Mouse (Mus musculus) adipocyte (in vitro differentiated cells): ENCODE results near the gene Ttc3.
A peak's percentile ranks its signal among the peaks of the same experiment; 100 is the strongest.

Experiments used
- DNase-seq: peaks from one replicate; pipeline ENCODE4 v3.0.0-alpha.2; 2016; ENCODE audit warnings: low spot score

Ttc3 gene

DNA sequence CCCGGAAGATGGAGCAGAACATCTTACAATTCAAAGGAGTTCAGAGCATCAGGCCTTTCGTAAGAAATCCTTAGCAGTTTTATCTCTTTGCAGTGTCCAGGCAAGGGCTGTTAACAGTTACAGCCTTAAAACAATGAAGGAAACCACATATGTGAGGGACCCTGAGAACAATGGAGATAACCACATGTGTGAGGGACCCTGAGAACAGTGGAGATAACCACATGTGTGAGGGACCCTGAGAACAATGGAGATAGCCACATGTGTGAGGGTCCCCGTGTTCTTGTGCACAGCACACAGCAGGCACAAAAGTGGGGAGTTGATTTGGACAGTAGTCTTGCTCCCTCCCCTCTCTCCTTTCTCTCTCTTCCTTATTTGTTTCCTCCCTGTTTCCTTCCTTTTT, 12.3 kb upstream of the Ttc3 start:
- DNase-seq, result no peak

DNA sequence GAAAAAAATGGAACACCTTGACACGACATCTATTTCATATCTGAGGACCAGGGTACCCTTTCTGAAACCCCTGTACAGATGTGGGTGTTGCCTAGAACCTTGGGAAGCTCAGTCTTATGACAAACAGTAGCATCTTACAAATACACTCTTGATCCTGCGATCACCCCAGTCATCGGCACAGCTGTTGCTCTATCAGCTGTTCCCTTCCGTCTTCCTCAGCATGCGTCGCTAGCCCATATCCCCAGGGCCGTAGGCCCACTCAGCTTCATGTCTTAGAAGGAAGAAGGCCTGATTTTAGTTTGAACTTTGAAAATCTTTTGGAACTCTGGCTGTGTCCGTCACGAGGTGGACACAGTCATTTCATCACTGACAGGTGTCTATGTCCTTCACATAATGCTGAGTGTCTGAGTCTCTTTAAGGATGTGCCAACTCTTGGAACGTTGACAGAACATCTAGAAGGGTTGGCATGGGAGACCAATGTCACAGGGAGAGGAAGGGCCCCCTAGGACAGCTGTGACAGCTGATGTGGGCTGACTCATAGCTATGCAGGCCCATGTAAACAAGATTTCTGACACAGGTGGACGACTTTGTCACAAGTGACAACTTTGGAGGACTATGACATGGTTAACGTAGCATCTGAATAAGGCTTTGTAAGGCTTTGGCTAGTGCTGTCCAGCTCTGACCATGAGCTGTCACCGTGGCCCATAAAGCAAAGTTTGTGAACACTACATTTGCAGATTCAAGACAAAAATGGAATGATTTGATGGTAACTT, 9.7 kb upstream of the Ttc3 start:
- no peak for DNase-seq

DNA sequence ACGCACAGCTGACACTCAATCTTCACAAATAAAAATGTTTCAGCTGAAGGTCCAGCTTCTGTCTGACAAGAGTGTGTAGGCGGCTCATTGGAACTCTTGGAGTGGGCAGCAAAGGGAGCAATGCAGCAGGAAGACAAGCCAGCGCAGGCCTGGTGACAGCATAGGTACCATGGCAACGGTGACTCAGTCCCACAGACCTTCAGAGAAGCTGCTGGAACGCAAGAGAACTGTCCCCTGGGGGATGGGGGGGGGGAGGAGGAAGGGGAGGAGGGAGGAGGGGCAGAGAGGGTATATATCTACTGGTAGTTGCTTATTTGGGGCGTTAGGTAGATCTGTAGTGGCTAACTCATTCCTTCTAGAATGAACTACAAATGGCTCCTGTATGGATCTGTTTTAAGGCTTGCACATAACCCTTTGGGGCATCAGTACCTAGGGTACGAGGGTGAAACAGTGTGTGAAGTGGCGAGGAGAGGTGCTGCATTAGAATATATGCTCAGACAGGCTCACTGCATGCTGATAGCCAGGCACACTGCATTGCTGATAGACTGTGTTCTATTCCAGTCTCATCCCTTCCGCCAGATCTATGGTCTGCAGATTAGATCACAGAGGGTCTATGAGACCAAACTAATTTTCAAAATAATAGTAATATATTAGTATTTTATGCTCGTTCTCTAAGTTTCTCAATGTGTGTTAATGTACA, 8.1 kb upstream of the Ttc3 start:
- peak; percentile 63 for DNase-seq

DNA sequence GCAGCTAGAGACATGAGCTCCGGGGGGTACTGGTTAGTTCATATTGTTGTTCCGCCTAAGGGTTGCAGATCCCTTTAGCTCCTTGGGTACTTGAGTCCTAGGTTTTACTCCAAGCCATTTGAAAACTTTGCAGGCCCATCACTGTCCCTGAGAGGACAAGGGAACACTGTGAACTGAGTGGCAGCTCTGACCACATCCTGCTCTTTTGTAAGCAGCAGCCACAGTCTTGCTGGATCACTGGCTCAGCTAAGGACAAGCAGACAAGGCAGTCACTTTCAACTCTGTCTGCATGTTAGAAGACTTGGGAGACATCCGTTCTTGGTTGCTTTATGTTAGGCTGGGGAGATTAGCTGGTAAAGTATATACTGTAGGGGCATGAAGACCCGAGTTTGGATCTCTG, 6.6 kb upstream of the Ttc3 start:
- no peak for DNase-seq

DNA sequence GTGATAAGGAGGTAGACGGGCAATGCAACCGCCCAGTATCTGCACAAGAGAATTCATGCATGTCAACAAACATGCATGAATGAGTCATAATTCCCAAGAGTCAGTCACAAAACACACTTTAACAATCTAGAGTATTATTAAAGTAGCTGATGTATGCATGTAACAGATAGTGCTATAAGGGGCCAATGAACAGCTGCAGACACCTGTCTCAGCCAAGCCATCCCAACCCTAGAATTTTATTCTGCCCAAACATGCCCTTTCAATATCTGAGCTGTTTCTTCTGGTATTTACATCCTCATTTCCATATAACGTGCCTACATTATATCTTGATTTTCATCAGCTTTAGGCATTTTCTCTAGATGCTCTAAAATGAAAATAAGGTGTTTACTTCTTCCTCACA, 5.0 kb upstream of the Ttc3 start:
- DNase-seq, result no peak

DNA sequence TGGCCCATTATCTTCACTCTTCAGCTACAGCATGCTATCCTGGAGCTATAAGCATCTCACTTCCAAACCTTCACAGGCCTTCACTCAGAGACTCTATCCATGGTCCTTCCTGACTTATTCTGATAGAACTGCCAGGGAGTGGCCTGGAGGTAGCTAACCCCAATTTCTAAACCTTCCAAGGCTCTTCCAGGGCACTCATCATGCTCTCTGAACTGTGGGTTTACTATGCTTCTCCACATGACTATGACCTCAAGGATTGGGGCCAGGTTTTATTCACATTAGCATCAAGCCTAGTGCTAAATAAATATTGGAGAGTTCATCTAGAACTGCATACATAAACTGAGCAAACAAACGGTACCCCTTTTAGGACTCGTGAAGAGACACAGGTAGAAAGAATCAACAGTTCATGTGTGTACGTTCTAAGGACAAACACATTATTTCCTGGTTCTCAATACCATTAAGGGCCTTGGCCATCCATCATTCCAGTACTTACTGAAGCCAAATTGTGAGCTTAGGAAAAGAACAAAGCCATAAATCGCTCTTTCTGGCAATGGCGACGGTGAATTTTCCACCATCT, 734 bp upstream of the Ttc3 start:
- DNase-seq, result peak; percentile 56

DNA sequence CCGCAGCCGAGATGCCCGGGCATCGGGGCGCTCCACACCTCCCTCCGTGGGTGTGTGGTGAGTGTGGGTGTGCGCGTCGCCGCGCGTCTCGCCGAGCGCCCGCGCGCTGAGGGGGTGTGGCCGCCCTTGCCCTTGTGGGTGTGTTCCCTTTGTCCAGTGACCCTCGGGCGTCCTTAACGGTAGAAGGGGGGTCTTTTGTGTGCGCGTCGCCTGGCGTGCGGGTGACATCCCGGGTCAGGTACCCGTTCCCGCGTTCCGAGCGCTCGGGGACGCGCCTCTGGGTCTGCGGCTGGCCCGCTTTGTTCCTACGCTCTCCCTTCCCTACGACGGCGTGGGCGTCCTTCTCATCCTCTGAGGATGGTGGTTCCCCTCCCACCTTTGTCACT, 490 bp downstream of the Ttc3 start:
- DNase-seq, result peak; percentile 80

DNA sequence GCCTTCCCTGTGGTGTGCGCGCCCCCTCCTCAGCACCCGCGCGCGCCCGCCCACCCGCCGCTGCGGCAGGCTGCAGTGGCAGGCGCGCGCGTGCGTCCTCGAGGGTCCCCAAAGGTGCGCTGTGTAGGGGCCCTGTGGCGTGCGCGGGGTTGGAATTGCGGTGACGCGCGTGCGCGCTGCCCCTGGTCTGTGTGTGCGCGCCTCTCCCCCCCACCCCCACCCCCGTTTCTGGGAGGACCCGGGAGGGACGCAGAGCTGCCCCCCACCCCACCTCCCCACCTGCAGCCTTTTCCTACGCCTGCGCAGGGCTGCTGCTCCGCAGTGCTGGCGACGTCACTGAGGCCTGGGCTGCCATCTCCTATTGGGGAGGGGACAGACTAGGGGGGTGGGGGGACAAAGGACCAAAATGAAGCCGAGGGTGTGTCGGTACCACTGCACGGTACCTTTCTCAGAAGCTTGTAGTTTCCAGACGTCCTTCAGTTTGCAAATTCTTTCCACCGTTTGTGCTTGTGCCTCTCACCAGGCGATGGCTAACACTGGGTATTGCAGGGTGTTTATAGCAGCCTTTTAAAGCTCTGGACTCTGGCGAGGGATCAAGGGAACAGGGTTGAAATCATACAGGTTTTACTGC, 998 bp downstream of the Ttc3 start, which contains the start of gene Pigp:
Gene Pigp (minus strand): TSS at position 542 of the 631 bp plus-strand sequence.
- DNase-seq, result peak; percentile 87

DNA sequence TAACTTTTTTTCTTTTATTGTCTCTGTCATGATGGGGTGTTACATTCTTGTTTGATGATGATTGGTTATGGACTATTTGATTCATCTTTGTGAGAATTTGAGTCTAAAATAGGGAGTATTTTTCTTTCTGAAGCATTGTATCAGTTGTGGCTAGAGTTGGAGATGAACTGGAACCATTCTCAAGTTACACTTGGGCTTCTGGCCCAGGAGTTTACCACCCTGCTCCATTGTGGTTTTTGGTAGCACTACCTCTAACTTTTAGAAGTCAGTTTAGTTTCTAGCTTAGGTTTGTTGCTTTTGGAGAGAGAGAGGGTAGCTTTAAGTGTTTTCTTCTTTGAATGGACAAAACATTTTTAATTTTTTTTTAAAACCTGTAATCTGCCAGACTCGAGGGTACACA, 9.0 kb downstream of the Ttc3 start:
- no peak for DNase-seq

DNA sequence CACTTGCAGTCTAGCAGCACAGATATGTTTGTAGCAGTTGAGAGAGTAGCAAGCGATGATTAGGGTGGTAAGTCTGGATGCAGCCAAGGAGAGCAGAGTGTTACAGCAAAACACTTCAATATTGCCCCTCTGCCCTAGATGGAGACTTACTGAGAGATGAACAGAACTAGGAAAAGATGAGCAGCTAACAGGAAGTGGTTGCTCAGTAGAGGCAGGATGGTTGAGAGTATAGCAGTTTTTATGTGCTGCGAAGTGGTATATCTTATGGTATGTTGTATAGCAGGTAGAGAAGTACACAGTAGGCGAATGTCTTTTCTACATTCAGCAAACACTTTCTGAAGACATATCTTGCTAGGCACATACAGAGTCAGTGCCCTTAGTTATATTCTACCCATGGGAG, 12.9 kb downstream of the Ttc3 start:
- DNase-seq, result no peak

DNA sequence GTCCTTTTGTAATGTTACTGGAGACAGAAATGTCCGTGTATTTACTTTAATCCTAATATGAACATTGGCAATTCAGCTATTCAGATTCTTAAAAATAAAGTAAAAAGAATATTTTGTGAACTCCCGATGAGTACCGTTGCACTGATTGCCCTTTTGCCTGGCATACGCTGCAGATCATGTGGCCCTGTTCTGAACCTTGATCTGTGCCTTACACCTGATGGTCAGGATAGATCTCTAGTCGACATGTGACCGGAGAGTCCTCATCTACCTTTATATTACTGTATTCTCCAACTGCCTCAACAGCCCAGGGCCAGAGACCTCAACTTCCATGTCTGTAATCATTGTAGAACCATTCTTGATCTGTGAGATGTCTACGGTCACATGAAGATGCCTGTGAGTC, 17.3 kb downstream of the Ttc3 start:
- no peak for DNase-seq

DNA sequence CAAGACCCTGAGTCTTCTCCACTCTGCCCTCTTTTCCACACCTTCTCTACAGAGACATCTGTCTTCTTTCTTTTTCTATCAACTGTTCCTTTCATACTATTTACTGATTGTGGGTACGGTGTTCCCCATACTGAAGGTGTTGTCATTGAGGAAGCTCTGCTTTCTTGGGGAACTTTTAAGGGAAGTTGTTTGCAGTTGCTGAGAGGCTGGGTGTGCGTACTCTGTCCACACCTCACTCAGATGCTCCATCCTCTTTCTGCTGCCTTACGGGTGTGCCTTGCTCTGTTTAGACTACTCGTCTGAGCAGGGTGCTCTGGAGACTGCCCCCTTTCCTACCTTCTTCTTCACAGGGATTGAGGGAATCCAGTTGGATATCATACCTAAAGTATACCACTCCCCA, 21.9 kb downstream of the Ttc3 start:
- DNase-seq, result no peak

DNA sequence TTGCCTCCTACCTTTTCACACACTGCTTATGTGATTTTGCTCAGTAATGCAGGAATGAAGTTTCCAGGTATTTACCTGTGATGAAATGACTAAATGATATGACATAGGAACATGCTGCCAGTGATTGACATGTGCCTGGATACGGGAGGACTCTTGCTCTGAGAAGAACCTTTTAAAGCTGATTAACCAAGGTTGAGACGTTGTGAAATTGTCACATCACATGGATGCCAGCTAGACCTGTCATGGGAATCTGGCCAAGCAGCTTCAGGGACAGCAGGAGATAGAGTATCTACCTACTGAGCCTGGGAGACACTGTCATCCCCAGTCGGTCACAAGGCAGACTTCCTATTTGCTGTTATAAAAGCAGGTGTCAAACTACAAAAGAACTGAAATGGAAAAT, 24.6 kb downstream of the Ttc3 start:
- DNase-seq, result no peak

DNA sequence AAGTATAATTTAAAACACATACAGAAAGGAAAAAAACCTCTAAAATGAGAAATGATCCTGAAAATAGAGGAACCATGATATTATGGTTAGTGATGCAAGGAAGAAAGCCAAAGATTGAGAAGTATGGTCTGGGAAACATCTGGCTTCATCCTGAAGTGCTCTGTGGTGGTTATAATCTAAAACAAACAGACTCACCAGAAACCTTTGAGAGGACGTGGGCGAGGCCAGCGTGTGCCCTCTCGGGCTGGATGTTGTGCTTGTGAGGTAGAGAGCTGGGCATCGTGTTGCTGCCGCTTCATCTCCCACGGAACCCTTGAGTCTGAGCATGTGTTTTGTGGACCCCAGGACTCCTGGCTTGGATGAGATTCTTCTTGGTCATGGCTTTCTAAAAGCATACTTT, 26.2 kb downstream of the Ttc3 start:
- no peak for DNase-seq

DNA sequence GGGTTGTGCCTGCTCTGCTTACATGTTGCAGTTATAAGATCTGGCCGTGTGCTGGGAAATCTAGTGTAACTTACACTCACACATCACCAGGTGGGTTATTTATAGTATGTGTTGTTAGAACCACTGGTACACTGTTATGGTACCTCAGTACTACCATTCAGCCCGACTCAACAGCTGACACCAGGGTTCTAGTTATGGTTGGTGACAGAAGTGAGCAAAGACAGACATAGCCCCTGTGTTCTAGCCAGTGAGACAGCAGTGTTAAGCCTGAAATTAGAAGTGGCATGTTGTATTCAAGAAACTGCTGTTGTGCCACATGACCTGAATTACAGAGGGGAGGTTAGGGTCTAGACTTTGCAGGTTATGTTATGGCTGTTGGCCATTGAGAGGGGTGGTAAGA, 28.7 kb downstream of the Ttc3 start:
- DNase-seq, result no peak

DNA sequence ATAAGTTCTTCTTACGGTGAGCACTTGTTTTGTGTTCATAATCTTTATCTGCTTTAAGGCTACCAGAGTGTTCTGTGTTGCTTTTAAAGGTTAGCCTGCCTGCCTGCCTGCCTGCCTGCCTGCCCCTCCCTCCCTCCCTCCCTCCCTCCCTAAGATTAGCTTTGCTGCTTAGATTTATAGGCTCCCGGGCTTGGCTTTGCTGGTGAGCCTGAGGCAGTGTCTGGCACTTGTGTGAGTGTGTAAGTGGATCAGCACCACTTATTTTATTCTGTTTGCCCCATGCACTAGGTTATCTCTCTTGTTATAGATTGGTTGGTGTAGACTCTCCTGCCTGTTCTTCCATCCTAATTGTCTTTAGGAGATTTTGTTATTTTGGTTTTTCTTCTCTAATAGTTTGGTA, 31.2 kb downstream of the Ttc3 start:
- DNase-seq, result no peak

DNA sequence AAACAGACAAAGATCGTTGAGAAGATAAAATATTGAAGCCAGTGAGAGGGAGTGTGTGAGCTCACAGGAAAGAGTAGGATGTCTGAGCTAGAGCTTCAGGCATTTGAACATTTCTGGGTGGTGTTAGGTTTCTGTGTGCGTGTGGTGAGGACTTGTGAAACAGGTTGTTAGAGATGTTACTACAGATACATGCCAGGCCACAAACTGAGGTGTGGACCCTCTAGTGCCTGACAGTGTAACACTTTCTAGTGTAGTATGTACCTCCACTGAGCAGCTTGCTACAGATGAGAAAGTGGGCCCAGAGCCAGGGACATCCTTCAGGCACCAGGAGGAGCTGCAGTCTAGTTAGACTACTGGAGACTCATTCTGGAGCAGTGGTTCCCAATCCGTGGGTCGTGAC, 31.8 kb downstream of the Ttc3 start:
- peak; percentile 27 for DNase-seq

DNA sequence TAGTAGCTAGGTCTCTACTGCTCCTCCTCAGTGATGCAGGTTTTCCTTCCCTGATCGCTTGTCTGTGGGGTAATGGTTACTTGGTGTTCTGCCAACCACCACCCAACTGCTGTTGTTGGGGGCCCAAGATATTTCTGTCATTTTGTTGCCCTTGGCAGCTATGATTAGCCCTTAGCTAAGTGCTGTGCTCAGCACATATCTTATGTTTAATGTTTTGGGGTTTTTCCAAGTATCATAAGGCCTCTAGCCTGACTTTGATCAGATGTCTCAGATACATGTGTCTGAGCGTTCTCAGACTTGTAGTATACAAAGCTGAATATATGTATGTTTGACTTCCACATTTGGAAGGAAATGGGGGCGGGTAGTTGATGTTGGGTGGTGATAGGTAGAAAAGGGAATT, 40.9 kb downstream of the Ttc3 start:
- no peak for DNase-seq

DNA sequence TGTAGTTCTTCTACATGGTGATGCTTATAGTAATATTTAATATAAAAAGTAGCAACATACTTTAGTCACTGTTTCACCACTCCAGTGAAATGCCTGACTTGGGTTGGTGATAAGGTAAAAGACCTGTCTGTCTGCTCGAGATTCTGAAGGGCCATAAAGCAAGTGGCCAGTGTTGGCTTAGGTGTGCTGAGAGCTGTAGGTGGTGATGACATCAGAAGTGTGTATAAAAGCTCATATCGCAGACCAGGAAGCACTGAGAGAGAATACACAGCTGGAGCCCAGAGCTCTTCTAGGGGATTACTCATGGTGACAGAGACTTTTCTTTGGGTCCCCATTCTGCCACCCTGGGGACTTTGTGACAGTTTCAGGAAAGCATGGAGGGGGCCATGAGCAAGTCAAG, 41.8 kb downstream of the Ttc3 start:
- DNase-seq, result no peak

DNA sequence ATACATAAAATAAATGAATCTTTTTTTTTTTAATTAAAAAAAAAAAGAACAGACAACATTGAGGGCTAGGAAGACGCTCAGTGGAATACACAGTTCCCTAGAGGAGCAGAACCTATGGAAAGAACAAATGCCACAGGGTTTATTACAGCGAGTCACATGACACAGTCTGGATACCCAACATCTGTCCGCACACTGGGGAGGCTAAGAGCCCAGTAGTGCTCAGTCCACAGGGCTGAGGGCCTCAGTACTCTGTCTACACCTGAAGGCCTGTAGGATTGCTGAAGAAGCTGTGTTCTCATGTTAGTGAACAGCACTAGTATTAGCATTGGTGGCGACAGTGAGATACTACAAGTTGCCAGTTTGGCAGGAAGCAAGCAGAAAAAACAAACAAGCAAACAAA, 42.3 kb downstream of the Ttc3 start:
- DNase-seq, result no peak

DNA sequence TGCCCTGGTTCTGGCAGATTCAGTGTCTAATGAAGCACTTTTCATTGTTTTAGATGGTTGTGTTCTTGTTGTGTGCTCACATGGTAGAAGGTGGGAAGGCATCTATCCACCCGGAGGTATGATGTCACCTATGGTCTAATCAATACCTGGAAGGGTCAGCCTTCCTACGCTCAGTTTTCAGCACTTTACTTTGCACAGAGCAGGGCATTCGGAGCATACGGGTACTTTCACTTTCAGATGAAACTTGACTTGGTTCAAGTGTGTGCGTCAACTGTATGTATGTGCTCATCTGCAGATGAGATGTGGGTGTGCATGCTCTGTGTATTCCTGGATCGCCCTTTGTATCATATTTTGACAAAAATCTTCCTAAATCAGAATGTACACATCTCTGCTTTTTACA, 43.7 kb downstream of the Ttc3 start:
- DNase-seq, result no peak

DNA sequence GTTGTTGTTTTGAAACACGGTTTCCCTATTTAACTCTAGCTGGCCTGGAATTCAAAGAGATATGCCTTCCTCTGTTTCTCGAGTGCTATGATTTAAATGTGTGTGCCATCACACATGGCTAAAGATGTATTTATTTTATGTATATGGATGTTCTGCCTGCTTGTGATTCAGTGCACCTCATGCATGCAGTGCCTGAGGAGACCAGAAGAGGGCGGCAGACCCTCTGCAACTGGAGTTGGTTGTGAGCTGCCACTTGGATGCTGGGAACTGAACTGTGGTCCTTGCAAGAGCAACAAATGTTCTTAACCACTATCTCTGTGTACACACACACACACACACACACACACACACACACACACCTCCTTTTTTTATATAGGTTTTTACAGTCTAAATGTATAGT, 50.1 kb downstream of the Ttc3 start:
- DNase-seq, result no peak

DNA sequence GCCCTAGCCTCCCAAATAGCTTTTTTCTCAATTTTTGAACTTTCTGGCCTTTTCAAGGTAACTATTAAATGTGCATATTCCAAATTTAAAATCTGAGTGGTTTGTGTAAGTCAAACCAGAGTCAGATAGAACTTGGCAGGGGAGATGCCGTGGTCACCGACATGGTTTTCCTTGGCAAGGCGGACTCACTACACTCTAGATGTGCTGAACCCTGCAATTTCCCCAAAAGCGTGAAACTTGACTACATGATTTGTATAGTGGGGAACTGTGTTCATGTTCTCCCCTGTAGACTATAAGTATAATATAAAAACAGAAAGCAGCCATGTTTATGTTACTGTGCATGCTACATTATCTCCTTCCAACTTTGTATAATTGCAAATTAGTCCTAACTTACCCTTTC, 58.5 kb downstream of the Ttc3 start:
- DNase-seq, result no peak
